Mouse (Mus musculus) embryo, embryonic 10.5 days (tissue): ENCODE results near the gene B4galnt3.

Source experiments
- DNase-seq: peaks from one replicate; pipeline ENCODE4 v3.0.0-alpha.2; 2015; ENCODE audit warnings: low spot score

B4galnt3 gene

GRCm38 (mm10) chr6:120185756-120186155 is 108.6 kb downstream of the B4galnt3 start:
- no peak for DNase-seq

GRCm38 (mm10) chr6:120185012-120185730 is 109.2 kb downstream of the B4galnt3 start:
- DNase-seq, result no peak

- DNase-seq, result no peak
Observed at GRCm38 (mm10) chr6:120183771-120184170, 110.6 kb downstream of the B4galnt3 start.

GRCm38 (mm10) chr6:120182160-120182559 is 112.2 kb downstream of the B4galnt3 start:
- DNase-seq, result no peak

- DNase-seq, result no peak
Observed at GRCm38 (mm10) chr6:120180492-120180891, 113.9 kb downstream of the B4galnt3 start.

- DNase-seq, result no peak
Observed at GRCm38 (mm10) chr6:120179756-120180206, 114.6 kb downstream of the B4galnt3 start.

- no peak for DNase-seq
Observed at GRCm38 (mm10) chr6:120179044-120179755, 115.2 kb downstream of the B4galnt3 start.

GRCm38 (mm10) chr6:120175650-120176049 is 118.7 kb downstream of the B4galnt3 start:
- no peak for DNase-seq

- no peak for DNase-seq
Observed at GRCm38 (mm10) chr6:120174602-120175115, 119.7 kb downstream of the B4galnt3 start.

- DNase-seq, result no peak
Observed at GRCm38 (mm10) chr6:120174028-120174601, 120.2 kb downstream of the B4galnt3 start.

- no peak for DNase-seq
Observed at GRCm38 (mm10) chr6:120172294-120173017, 121.9 kb downstream of the B4galnt3 start.

- DNase-seq, result no peak
Observed at GRCm38 (mm10) chr6:120167574-120167973, 126.8 kb downstream of the B4galnt3 start.

- DNase-seq, result no peak
Observed at GRCm38 (mm10) chr6:120164765-120165164, 129.6 kb downstream of the B4galnt3 start.

- no peak for DNase-seq
Observed at GRCm38 (mm10) chr6:120162928-120163327, 131.4 kb downstream of the B4galnt3 start.

GRCm38 (mm10) chr6:120159133-120159901 is 135.0 kb downstream of the B4galnt3 start:
- no peak for DNase-seq

- no peak for DNase-seq
Observed at GRCm38 (mm10) chr6:120157479-120157878, 136.9 kb downstream of the B4galnt3 start.

- no peak for DNase-seq
Observed at GRCm38 (mm10) chr6:120155510-120155909, 138.8 kb downstream of the B4galnt3 start.

- DNase-seq, result peak; percentile 25
Observed at GRCm38 (mm10) chr6:120154526-120155309, 139.6 kb downstream of the B4galnt3 start.
